In genomic region chr2:35996753-35997152, GRCm38 (mm10) we compare ENCODE assay signal across 30 mouse cellular contexts. TPM values are rescaled to one million over a fixed set of nuclear protein-coding genes. Genes with fewer than 3 reads are reported as not detected.
DNase-seq lines count a peak whose midpoint lies in the region; ATAC-seq and TF ChIP-seq lines count a peak whose summit lies in the region.
"Had no signal": no experiment of that assay in that cellular context is flagged by ENCODE, and none has a peak within 500 bp of the region (broad histone marks: within the 10 kb centered on the region; RNA-seq: fewer than 3 reads in every experiment).

No protein-coding gene starts in this region.

- no peak for TF ChIP-seq CTCF in heart, adult 2 months (IDR thresholded peaks at IDR 0.05)
- no peak for TF ChIP-seq CTCF in heart, postnatal 0 days (IDR thresholded peaks at IDR 0.05; ENCODE audit: low read depth)

- H3K9ac ChIP-seq in heart, adult 2 months (ENCODE audit: low read depth, low read length) = no peak overlapping the region
- no peak overlapping the region for H3K9ac ChIP-seq in heart, embryonic 11.5 days (ENCODE audit: low read depth, low read length)
- H3K9ac ChIP-seq in heart, postnatal 0 days (replicated peaks; ENCODE audit: low read depth, low read length) = no peak overlapping the region
- H3K9ac ChIP-seq: forebrain, embryonic 13.5 days; hindbrain, embryonic 14.5 days had no signal

- H3K4me1 ChIP-seq in heart, adult 2 months (ENCODE audit: control insufficient read depth, insufficient read depth, low read length) = peaks cover 13% of the 10 kb centered on the region
- H3K4me1 ChIP-seq in heart, embryonic 11.5 days (ENCODE audit: control insufficient read depth, insufficient read depth, low read length) = no peaks in the 10 kb centered on the region
- H3K4me1 ChIP-seq in heart, postnatal 0 days (ENCODE audit: control insufficient read depth, insufficient read depth) = peaks cover 31% of the 10 kb centered on the region

- no peaks in the 10 kb centered on the region; the same call in 1 of the 2 replicates for H3K9me3 ChIP-seq in heart, embryonic 11.5 days (replicated peaks; ENCODE audit: control insufficient read depth, low read length)
- no peaks in the 10 kb centered on the region for H3K9me3 ChIP-seq in heart, postnatal 0 days (replicated peaks; ENCODE audit: control insufficient read depth, low read length)
- H3K9me3 ChIP-seq: forebrain, embryonic 10.5 days; forebrain, embryonic 13.5 days; heart, embryonic 10.5 days had no signal

- no peak for TF ChIP-seq POLR2A in heart, adult 2 months (IDR thresholded peaks at IDR 0.05; ENCODE audit: insufficient read depth, low read depth, low read length)

- H3K4me3 ChIP-seq in heart, adult 2 months = no peak overlapping the region
- H3K4me3 ChIP-seq in heart, embryonic 11.5 days (ENCODE audit: low read depth, low read length) = no peak overlapping the region
- no peak overlapping the region for H3K4me3 ChIP-seq in heart, postnatal 0 days (ENCODE audit: low read depth, low read length)
- H3K4me3 ChIP-seq: forebrain, embryonic 10.5 days; forebrain, embryonic 13.5 days; heart, embryonic 10.5 days had no signal

- H3K36me3 ChIP-seq in heart, adult 2 months (ENCODE audit: control insufficient read depth, insufficient read depth, low read length) = no peaks in the 10 kb centered on the region
- no peaks in the 10 kb centered on the region for H3K36me3 ChIP-seq in heart, embryonic 11.5 days (ENCODE audit: control insufficient read depth, insufficient read depth, low read length)
- no peaks in the 10 kb centered on the region for H3K36me3 ChIP-seq in heart, postnatal 0 days (replicated peaks; ENCODE audit: control insufficient read depth, insufficient read depth, low read length)
- H3K36me3 ChIP-seq: forebrain, embryonic 10.5 days; heart, embryonic 10.5 days had no signal

- no peak for DNase-seq in heart, adult 2 months
- DNase-seq in heart, postnatal 0 days (ENCODE audit: low spot score) = no peak
- DNase-seq in heart, postnatal 14 days = no peak
- DNase-seq in cerebellum, adult 11 months = no peak
- no peak for DNase-seq in thymus, postnatal 10 days (ENCODE audit: low spot score in 2 of 2)
- no peak for DNase-seq in retina, postnatal 1 day
- DNase-seq: adrenal gland, adult 8-10 months; adrenal gland, postnatal 36 days; B cell, adult 2 months; cerebellum, adult 2 months; cerebellum, adult 9-11 months; cerebellum, postnatal 36 days; gastrocnemius, postnatal 10 days; gastrocnemius, postnatal 36 days; heart, adult 11 months; heart, postnatal 4 days; kidney, adult 2 months had no signal

- H3K4me2 ChIP-seq in heart, embryonic 11.5 days = no peak overlapping the region
- no peak overlapping the region for H3K4me2 ChIP-seq in heart, postnatal 0 days (ENCODE audit: low read depth, low read length)
- H3K4me2 ChIP-seq: forebrain, embryonic 13.5 days; hindbrain, embryonic 14.5 days had no signal

- no peaks in the 10 kb centered on the region for H3K27me3 ChIP-seq in heart, adult 2 months (ENCODE audit: control insufficient read depth, insufficient read depth, low read length)
- H3K27me3 ChIP-seq in heart, embryonic 11.5 days (ENCODE audit: control insufficient read depth, insufficient read depth, low read length) = peaks cover 11% of the 10 kb centered on the region
- H3K27me3 ChIP-seq in heart, postnatal 0 days (ENCODE audit: control insufficient read depth, insufficient read depth, low read length) = no peaks in the 10 kb centered on the region

- intact Hi-C loops in heart, adult 2 months (cut with DNase I) = no loop called here
- intact Hi-C loops in heart, postnatal 14 days (cut with DNase I) = no loop called here

- no peaks in the 10 kb centered on the region for H3K79me2 ChIP-seq in heart, adult 2 months (replicated peaks; ENCODE audit: control insufficient read depth, insufficient read depth, low read length)

- TF ChIP-seq EP300 in heart, adult 2 months (IDR thresholded peaks at IDR 0.05; ENCODE audit: insufficient read depth, low read depth, low read length) = no peak
- TF ChIP-seq EP300 in heart, postnatal 0 days (IDR thresholded peaks at IDR 0.05; ENCODE audit: low read depth) = no peak

- WGBS in heart, adult 2 months = 64% methylated on average over 2 of the region's 2 CpGs
- 69% methylated on average over 2 of the region's 2 CpGs for WGBS in heart, embryonic 11.5 days (ENCODE audit: insufficient replicate concordance)
- 73% methylated on average over 2 of the region's 2 CpGs for WGBS in heart, postnatal 0 days

- peak overlapping the region; percentile 58 for H3K27ac ChIP-seq in heart, adult 2 months
- no peak overlapping the region for H3K27ac ChIP-seq in heart, embryonic 11.5 days (ENCODE audit: low read depth, low read length)
- peak overlapping the region; percentile 33 for H3K27ac ChIP-seq in heart, postnatal 0 days (ENCODE audit: low read depth)
- H3K27ac ChIP-seq: forebrain, embryonic 10.5 days; forebrain, embryonic 13.5 days; heart, embryonic 10.5 days; hindbrain, embryonic 14.5 days; hindbrain, postnatal 0 days had no signal

- ATAC-seq in heart, embryonic 11.5 days (replicated peaks; ENCODE audit: insufficient number of reproducible peaks, low FRiP score, low TSS enrichment) = no peak
- ATAC-seq in heart, postnatal 0 days (ENCODE audit: insufficient read depth, low read depth) = no peak
- peak; percentile 17; the same call in 1 of the 2 replicates for ATAC-seq in megakaryocyte, adult 5-6 weeks (ENCODE audit: poor library complexity, severe bottlenecking)
- ATAC-seq: forebrain, embryonic 13.5 days; forebrain, embryonic 16.5 days; hindbrain, postnatal 0 days; inflammation-experienced regulatory T-cells, adult 6 months; intestine, postnatal 0 days had no signal

RNA-seq across cellular contexts. Expression of gene Ttll11, which starts 17.0 kb away (rescaled TPM):
- 1 to 10 TPM; 1.5 to 2.2 TPM for total RNA-seq in heart, adult 2 months (2021)
- polyA plus RNA-seq in heart, adult 2 months (2012; rRNA removed) = 1.2 and 2.8 TPM in 2 replicates
- 0.34 and 0.79 TPM in 2 replicates for polyA plus RNA-seq in heart, embryonic 11.5 days (2014; fragmentation: Nextera tagmentation; extraction: Ambion mirVana)
- 3.9 and 5.0 TPM in 2 replicates for total RNA-seq in heart, postnatal 0 days (2014; rRNA removed; ENCODE audit: low replicate concordance)
- polyA plus RNA-seq in heart, postnatal 0 days (2015; fragmentation: Nextera tagmentation; extraction: Ambion mirVana) = 1.5 and 1.7 TPM in 2 replicates
- total RNA-seq in heart, postnatal 14 days (2021) = 1 to 10 TPM; 1.3 to 1.9 TPM
- total RNA-seq in megakaryocyte, adult 5-6 weeks (2015) = not detected in 2 replicates
- total RNA-seq in megakaryocyte, adult 5-6 weeks (2017) = 0.48 TPM in 1 of 2 replicates, not detected in the other
- polyA plus RNA-seq: inflammation-experienced regulatory T-cells, adult 6 months had no signal

RNA-seq across cellular contexts. Expression of gene Ndufa8, which starts 52.5 kb away (rescaled TPM):
- 100 to 1,000 TPM; 605 to 690 TPM for total RNA-seq in heart, adult 2 months (2021)
- polyA plus RNA-seq in heart, adult 2 months (2012; rRNA removed) = 406 and 431 TPM in 2 replicates
- polyA plus RNA-seq in heart, embryonic 11.5 days (2014; fragmentation: Nextera tagmentation; extraction: Ambion mirVana) = 367 and 380 TPM in 2 replicates
- 207 and 252 TPM in 2 replicates for total RNA-seq in heart, postnatal 0 days (2014; rRNA removed; ENCODE audit: low replicate concordance)
- 915 and 927 TPM in 2 replicates for polyA plus RNA-seq in heart, postnatal 0 days (2015; fragmentation: Nextera tagmentation; extraction: Ambion mirVana)
- 100 to 1,000 TPM; 603 TPM for total RNA-seq in heart, postnatal 14 days (2021)
- 87.6 and 88.1 TPM in 2 replicates for total RNA-seq in megakaryocyte, adult 5-6 weeks (2015)
- 35.7 and 48.5 TPM in 2 replicates for total RNA-seq in megakaryocyte, adult 5-6 weeks (2017)

RNA-seq across cellular contexts. Expression of gene Morn5, which starts 52.5 kb away (rescaled TPM):
- total RNA-seq in heart, adult 2 months (2021) = not detected
- 0.61 and 0.73 TPM in 2 replicates for polyA plus RNA-seq in heart, adult 2 months (2012; rRNA removed)
- 0.23 TPM in 1 of 2 replicates, not detected in the other for polyA plus RNA-seq in heart, embryonic 11.5 days (2014; fragmentation: Nextera tagmentation; extraction: Ambion mirVana)
- not detected in 2 replicates for total RNA-seq in heart, postnatal 0 days (2014; rRNA removed; ENCODE audit: low replicate concordance)
- 0.56 TPM in 1 of 2 replicates, not detected in the other for polyA plus RNA-seq in heart, postnatal 0 days (2015; fragmentation: Nextera tagmentation; extraction: Ambion mirVana)
- total RNA-seq in heart, postnatal 14 days (2021) = not detected
- total RNA-seq in megakaryocyte, adult 5-6 weeks (2015) = 0.25 TPM in 1 of 2 replicates, not detected in the other
- not detected in 2 replicates for total RNA-seq in megakaryocyte, adult 5-6 weeks (2017)
- total RNA-seq: gastrocnemius, adult 18-20 months; gastrocnemius, postnatal 10 days; gastrocnemius, postnatal 36 days; heart, postnatal 4 days; hindbrain, postnatal 0 days had no signal
- polyA plus RNA-seq: embryonic facial prominence, embryonic 11.5 days; heart, embryonic 10.5 days; heart, embryonic 14.5 days; inflammation-experienced regulatory T-cells, adult 6 months; intestine, postnatal 0 days had no signal
